Mouse (Mus musculus): ENCODE results near the gene Ogdh. TPM values are rescaled to one million over a fixed set of nuclear protein-coding genes. Genes with fewer than 3 reads are reported as not detected.

Ogdh gene
- polyA plus RNA-seq, 1 experiment, result 346 TPM

GRCm38 (mm10) chr11:6404699-6405566 is 113.5 kb downstream of the Ogdh start:
- WGBS, result 83% methylated on average over 9 of the region's 9 CpGs
- no peak overlapping the region for H3K4me3 ChIP-seq (ENCODE audit: low read depth, low read length)
- H3K27ac ChIP-seq (ENCODE audit: insufficient read depth, low read depth, low read length), result 0 out of 2 replicates have a peak overlapping the region, but pooled peaks have one; percentile 30
- H3K36me3 ChIP-seq (ENCODE audit: control insufficient read depth, insufficient read depth, low read length), result peaks cover 55% of the 10 kb centered on the region
- peaks cover 2% of the 10 kb centered on the region; the same call in 1 of the 2 replicates for H3K4me1 ChIP-seq (ENCODE audit: control insufficient read depth, insufficient read depth, insufficient read length, low read length)
- TF ChIP-seq CTCF (IDR thresholded peaks at IDR 0.05; ENCODE audit: extremely low read depth, insufficient read length, insufficient replicate concordance, low read depth, low read length) (no peak), POLR2A (IDR thresholded peaks at IDR 0.05; ENCODE audit: low read depth, low read length) (no peak)
- H3K27me3 ChIP-seq (ENCODE audit: control insufficient read depth, insufficient read depth, low read length), result no peaks in the 10 kb centered on the region

GRCm38 (mm10) chr11:6405591-6406081 is 114.2 kb downstream of the Ogdh start:
- TF ChIP-seq CTCF (IDR thresholded peaks at IDR 0.05; ENCODE audit: extremely low read depth, insufficient read length, insufficient replicate concordance, low read depth, low read length), result no peak
- no peak for TF ChIP-seq POLR2A (IDR thresholded peaks at IDR 0.05; ENCODE audit: low read depth, low read length)
- Histone ChIP-seq H3K27me3 (ENCODE audit: control insufficient read depth, insufficient read depth, low read length) (no peaks in the 10 kb centered on the region), H3K27ac (ENCODE audit: insufficient read depth, low read depth, low read length) (0 out of 2 replicates have a peak overlapping the region, but pooled peaks have one; percentile 30), H3K36me3 (ENCODE audit: control insufficient read depth, insufficient read depth, low read length) (peaks cover 50% of the 10 kb centered on the region), H3K4me3 (ENCODE audit: low read depth, low read length) (no peak overlapping the region), H3K4me1 (ENCODE audit: control insufficient read depth, insufficient read depth, insufficient read length, low read length) (peaks cover 2% of the 10 kb centered on the region; the same call in 1 of the 2 replicates)
- WGBS, result 68% methylated on average over 4 of the region's 4 CpGs

Other genes with a start within 250 kb of the Ogdh start
- gene Camk2b, start 225.3 kb upstream of the Ogdh start, polyA plus RNA-seq (2012; rRNA removed), result 1.2 and 8.1 TPM in 2 replicates
- gene A730071L15Rik, start 91.6 kb upstream of the Ogdh start, polyA plus RNA-seq (2012; rRNA removed), result not detected in 2 replicates
- gene Nudcd3, start 91.2 kb upstream of the Ogdh start, polyA plus RNA-seq (2012; rRNA removed), result 13.1 and 26.2 TPM in 2 replicates
- 161 and 819 TPM in 2 replicates for gene Npc1l1, start 61.5 kb upstream of the Ogdh start, polyA plus RNA-seq (2012; rRNA removed)
- gene Ddx56, start 23.9 kb upstream of the Ogdh start, polyA plus RNA-seq (2012; rRNA removed), result 11.1 and 12.4 TPM in 2 replicates
- 103 and 182 TPM in 2 replicates for gene Tmed4, start 16.8 kb upstream of the Ogdh start, polyA plus RNA-seq (2012; rRNA removed)
- gene Zmiz2, start 97.4 kb downstream of the Ogdh start, polyA plus RNA-seq (2012; rRNA removed), result 68.7 and 85.9 TPM in 2 replicates
- gene Ppia, start 123.8 kb downstream of the Ogdh start, polyA plus RNA-seq (2012; rRNA removed), result 275 and 276 TPM in 2 replicates
- 63.8 and 141 TPM in 2 replicates for gene H2afv, start 152.8 kb downstream of the Ogdh start, polyA plus RNA-seq (2012; rRNA removed)
- gene Purb, start 184.3 kb downstream of the Ogdh start, polyA plus RNA-seq (2012; rRNA removed), result 4.2 and 7.0 TPM in 2 replicates
- gene Myo1g, start 229.3 kb downstream of the Ogdh start, polyA plus RNA-seq (2012; rRNA removed), result 9.8 and 15.5 TPM in 2 replicates